Mouse (Mus musculus) heart, embryonic 16.5 days (tissue): Measurements from ENCODE around the gene Tsnaxip1. TPM values are rescaled to one million over a fixed set of nuclear protein-coding genes. Genes with fewer than 3 reads are reported as not detected.

Experiments
- ATAC-seq: fragments of 200-750 bp; cut with Nextera tagmentation; replicated peaks from 2 replicates; pipeline ENCODE4 v1.8.0; 2017; ENCODE audit warnings: moderate number of reproducible peaks; ENCODE audit not compliant: insufficient read depth, low FRiP score; ENCODE audit errors: extremely low read depth
- H3K27ac ChIP-seq: fragments of 300-500 bp; sonication (generic); 2 replicates; pipeline ENCODE4 v1.5.1; 2014; ENCODE audit warnings: mild to moderate bottlenecking, low read length, control low read depth, moderate library complexity
- H3K27me3 ChIP-seq: fragments of 300-500 bp; sonication (generic); 2 replicates; pipeline ENCODE4 v1.6.1; 2014; ENCODE audit warnings: low read length, mixed read lengths; ENCODE audit not compliant: control insufficient read depth, insufficient read depth
- H3K36me3 ChIP-seq: fragments of 300-500 bp; sonication (generic); 2 replicates; pipeline ENCODE4 v1.6.1; 2014; ENCODE audit not compliant: control insufficient read depth, insufficient read depth
- H3K4me1 ChIP-seq: fragments of 300-500 bp; sonication (generic); 2 replicates; pipeline ENCODE4 v1.6.1; 2014; ENCODE audit warnings: low read length, mixed read lengths; ENCODE audit not compliant: control insufficient read depth, insufficient read depth
- H3K4me2 ChIP-seq: fragments of 300-500 bp; sonication (generic); 2 replicates; pipeline ENCODE4 v1.6.1; 2014; ENCODE audit warnings: low read depth, mild to moderate bottlenecking, control low read depth, low read length
- H3K4me3 ChIP-seq: fragments of 300-500 bp; sonication (generic); 2 replicates; pipeline ENCODE4 v1.5.1; 2014; ENCODE audit warnings: mild to moderate bottlenecking, control low read depth, low read length
- H3K9ac ChIP-seq: fragments of 300-500 bp; sonication (generic); 2 replicates; pipeline ENCODE4 v1.6.1; 2014; ENCODE audit warnings: low read length, control low read depth
- H3K9me3 ChIP-seq: fragments of 300-500 bp; sonication (generic); replicated peaks from 2 replicates; pipeline ENCODE4 v1.6.1; 2016; ENCODE audit warnings: low read length; ENCODE audit not compliant: control insufficient read depth
- WGBS: fragments of 180-500 bp; shearing (Covaris S2); extraction: QIAGEN DNeasy Blood & Tissue Kit; methylation state at CpG from one replicate; pipeline ENCODE4 v1.1.7; 2014; 5-methylcytosine and 5-hydroxymethylcytosine counted together
- polyA plus RNA-seq: library from polyadenylated mRNA; unstranded; fragments of >200 nt; fragmentation: Nextera tagmentation; extraction: Ambion mirVana; gene quantifications from 2 replicates; pipeline ENCODE4 v1.2.1, GENCODE M21; 2015

Tsnaxip1 gene
- polyA plus RNA-seq, 1 experiment from 2014 or later, result 0.43 TPM

DNA sequence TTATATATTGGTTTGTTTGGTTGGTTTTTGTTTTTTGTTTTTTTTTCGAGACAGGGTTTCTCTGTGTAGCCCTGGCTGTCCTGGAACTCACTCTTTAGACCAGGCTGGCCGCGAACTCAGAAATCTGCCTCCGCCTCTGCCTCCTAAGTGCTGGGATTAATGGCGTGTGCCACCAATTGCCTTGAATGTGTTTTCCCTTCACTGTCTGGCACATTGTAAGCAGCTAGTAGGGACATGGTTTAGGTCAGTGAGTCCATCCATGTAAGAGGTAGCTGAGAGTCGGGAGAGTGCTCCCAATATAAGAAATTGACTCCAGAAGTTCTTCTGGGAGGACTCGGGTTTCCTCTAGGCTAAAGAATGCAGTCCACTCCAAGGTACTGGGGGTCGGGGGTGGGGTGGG lies 26.8 kb downstream of the Tsnaxip1 start:
- ATAC-seq, result no peak; the same call in 1 of the 2 replicates
- peak overlapping the region; percentile 86 for H3K9ac ChIP-seq
- H3K4me1 ChIP-seq, result peaks cover 33% of the 10 kb centered on the region
- H3K27ac ChIP-seq, result peak overlapping the region; percentile 54
- H3K4me3 ChIP-seq, result peak overlapping the region; percentile 74
- no peaks in the 10 kb centered on the region for H3K27me3 ChIP-seq
- peak overlapping the region; percentile 57 for H3K4me2 ChIP-seq
- WGBS, result 22% methylated on average over 8 of the region's 8 CpGs
- H3K36me3 ChIP-seq, result no peaks in the 10 kb centered on the region
- no peaks in the 10 kb centered on the region for H3K9me3 ChIP-seq

- Histone ChIP-seq H3K4me3 (peak within 1 kb of the TSS; percentile 74), H3K4me2 (peak within 1 kb of the TSS; percentile 86), H3K4me1 (peaks cover 37% of the 10 kb centered on the region), H3K27ac (peak within 1 kb of the TSS; percentile 86), H3K36me3 (no peaks in the 10 kb centered on the region), H3K9ac (peak within 1 kb of the TSS; percentile 86), H3K27me3 (no peaks in the 10 kb centered on the region), H3K9me3 (no peaks in the 10 kb centered on the region)
- ATAC-seq, result peak; percentile 90
- under 1% methylated on average over 43 of the region's 43 CpGs for WGBS
These were observed 27.2 kb downstream of the Tsnaxip1 start, which contains the start of gene Thap11 for GRCm38 (mm10) chr8:105854715-105855216. Gene Thap11, plus strand, starts transcription at chr8:105855132.

DNA sequence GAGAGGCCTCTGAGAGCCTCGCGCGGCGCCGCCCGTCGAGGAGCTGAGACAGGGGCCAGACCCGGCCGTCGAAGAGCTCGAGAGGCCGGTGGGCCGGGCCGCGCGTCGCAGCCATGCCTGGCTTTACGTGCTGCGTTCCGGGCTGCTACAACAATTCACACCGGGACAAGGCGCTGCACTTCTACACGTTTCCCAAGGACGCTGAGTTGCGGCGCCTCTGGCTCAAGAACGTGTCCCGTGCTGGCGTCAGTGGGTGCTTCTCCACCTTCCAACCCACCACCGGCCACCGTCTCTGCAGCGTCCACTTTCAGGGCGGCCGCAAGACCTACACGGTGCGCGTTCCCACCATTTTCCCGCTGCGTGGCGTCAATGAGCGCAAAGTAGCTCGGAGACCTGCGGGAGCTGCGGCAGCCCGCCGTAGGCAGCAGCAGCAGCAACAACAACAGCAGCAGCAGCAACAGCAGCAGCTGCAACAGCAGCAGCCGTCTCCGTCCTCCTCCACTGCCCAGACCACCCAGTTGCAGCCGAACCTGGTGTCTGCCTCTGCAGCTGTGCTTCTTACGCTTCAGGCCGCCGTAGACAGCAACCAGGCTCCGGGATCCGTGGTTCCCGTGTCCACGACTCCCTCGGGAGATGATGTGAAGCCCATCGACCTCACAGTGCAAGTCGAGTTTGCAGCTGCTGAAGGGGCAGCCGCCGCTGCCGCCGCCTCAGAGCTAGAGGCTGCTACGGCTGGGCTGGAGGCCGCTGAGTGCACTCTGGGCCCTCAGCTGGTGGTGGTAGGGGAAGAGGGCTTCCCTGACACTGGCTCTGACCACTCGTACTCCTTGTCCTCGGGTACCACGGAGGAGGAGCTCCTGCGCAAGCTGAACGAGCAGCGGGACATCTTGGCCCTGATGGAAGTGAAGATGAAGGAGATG lies 28.0 kb downstream of the Tsnaxip1 start:
- Histone ChIP-seq H3K36me3 (no peaks in the 10 kb centered on the region), H3K4me2 (peak overlapping the region; percentile 86), H3K4me1 (peaks cover 40% of the 10 kb centered on the region), H3K27ac (peak overlapping the region; percentile 86), H3K9me3 (no peaks in the 10 kb centered on the region), H3K4me3 (peak overlapping the region; percentile 74), H3K9ac (peak overlapping the region; percentile 86), H3K27me3 (no peaks in the 10 kb centered on the region)
- peak; percentile 26 for ATAC-seq
- 1% methylated on average over 71 of the region's 71 CpGs for WGBS

- no peaks in the 10 kb centered on the region for H3K36me3 ChIP-seq
- peak overlapping the region; percentile 74 for H3K4me3 ChIP-seq
- ATAC-seq, result no peak
- H3K9ac ChIP-seq, result peak overlapping the region; percentile 86
- H3K27me3 ChIP-seq, result no peaks in the 10 kb centered on the region
- no peaks in the 10 kb centered on the region for H3K9me3 ChIP-seq
- H3K4me1 ChIP-seq, result peaks cover 36% of the 10 kb centered on the region
- 9% methylated on average over 15 of the region's 15 CpGs for whole genome bisulfite sequencing
- H3K27ac ChIP-seq, result peak overlapping the region; percentile 86
- H3K4me2 ChIP-seq, result peak overlapping the region; percentile 86
These were observed 28.8 kb downstream of the Tsnaxip1 start for GRCm38 (mm10) chr8:105856168-105856835.

GRCm38 (mm10) chr8:105858495-105858894 lies 31.0 kb downstream of the Tsnaxip1 start:
- Histone ChIP-seq H3K4me3 (no peak overlapping the region), H3K4me1 (peaks cover 44% of the 10 kb centered on the region), H3K27ac (no peak overlapping the region), H3K4me2 (no peak overlapping the region), H3K27me3 (no peaks in the 10 kb centered on the region), H3K36me3 (no peaks in the 10 kb centered on the region), H3K9ac (no peak overlapping the region), H3K9me3 (no peaks in the 10 kb centered on the region)
- ATAC-seq, result no peak
- WGBS, result 84% methylated on average over 5 of the region's 5 CpGs

GRCm38 (mm10) chr8:105859314-105859713 lies 31.8 kb downstream of the Tsnaxip1 start:
- H3K4me2 ChIP-seq, result no peak overlapping the region
- no peak overlapping the region for H3K9ac ChIP-seq
- no peak for ATAC-seq
- peak overlapping the region; percentile 81 for H3K27ac ChIP-seq
- H3K4me1 ChIP-seq, result peaks cover 45% of the 10 kb centered on the region
- H3K36me3 ChIP-seq, result no peaks in the 10 kb centered on the region
- WGBS, result 62% methylated on average over 5 of the region's 5 CpGs
- no peaks in the 10 kb centered on the region for H3K27me3 ChIP-seq
- H3K4me3 ChIP-seq, result no peak overlapping the region
- no peaks in the 10 kb centered on the region for H3K9me3 ChIP-seq

GRCm38 (mm10) chr8:105860143-105860981 lies 32.8 kb downstream of the Tsnaxip1 start, which contains the start of gene Nutf2:
Gene Nutf2, plus strand, starts transcription at chr8:105860580.
- H3K4me2 ChIP-seq, result peak within 1 kb of the TSS; percentile 78
- no peaks in the 10 kb centered on the region for H3K36me3 ChIP-seq
- no peaks in the 10 kb centered on the region for H3K9me3 ChIP-seq
- WGBS, result under 1% methylated on average over 59 of the region's 59 CpGs
- ATAC-seq, result peak; percentile 97
- H3K27me3 ChIP-seq, result no peaks in the 10 kb centered on the region
- H3K4me3 ChIP-seq, result peak within 1 kb of the TSS; percentile 96
- peak within 1 kb of the TSS; percentile 93 for H3K9ac ChIP-seq
- H3K4me1 ChIP-seq, result peaks cover 43% of the 10 kb centered on the region
- peak within 1 kb of the TSS; percentile 83 for H3K27ac ChIP-seq

DNA sequence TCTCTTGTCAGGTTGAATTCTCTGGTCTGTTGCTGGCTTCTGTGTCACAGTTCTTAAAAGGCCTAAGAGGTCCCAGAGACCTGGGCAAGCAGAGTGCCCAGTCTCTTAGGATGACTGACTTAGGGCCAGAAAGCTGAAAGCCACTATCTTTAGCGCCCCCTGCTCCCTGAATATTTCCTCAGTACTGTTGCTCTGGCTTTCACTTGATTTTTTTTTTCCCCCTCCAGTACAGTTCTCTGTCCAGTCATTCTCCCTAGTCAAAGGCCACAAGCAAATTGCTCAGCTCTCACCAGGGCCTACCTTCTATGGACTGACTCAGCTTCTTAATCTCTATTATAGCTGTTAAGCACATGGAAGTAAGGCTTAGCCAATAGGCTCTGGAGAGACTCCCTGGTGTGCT lies 34.4 kb downstream of the Tsnaxip1 start:
- 0% methylated on average over 1 of the region's 1 CpGs for WGBS
- H3K27ac ChIP-seq, result no peak overlapping the region
- no peaks in the 10 kb centered on the region for H3K27me3 ChIP-seq
- peak overlapping the region; percentile 78 for H3K4me2 ChIP-seq
- H3K4me3 ChIP-seq, result peak overlapping the region; percentile 96
- peaks cover 33% of the 10 kb centered on the region for H3K4me1 ChIP-seq
- peaks cover 6% of the 10 kb centered on the region for H3K36me3 ChIP-seq
- peak overlapping the region; percentile 93 for H3K9ac ChIP-seq
- no peak for ATAC-seq
- H3K9me3 ChIP-seq, result no peaks in the 10 kb centered on the region
